Mouse (Mus musculus) frontal cortex, postnatal 10 days (tissue): ENCODE measurements around the gene Gm18596.
"Not testable (repeated sequence)": the region's sequence is repeated elsewhere in the genome, so short reads cannot be mapped to it uniquely, and the experiment has no call there.

Experiments
- DNase-seq, 2 experiments: peaks; one replicate each; pipeline ENCODE4 v3.0.0; 2022; ENCODE audit warnings: low spot score in 2 of 2, mixed read lengths in 1 of 2

Gene Gm18596

DNA sequence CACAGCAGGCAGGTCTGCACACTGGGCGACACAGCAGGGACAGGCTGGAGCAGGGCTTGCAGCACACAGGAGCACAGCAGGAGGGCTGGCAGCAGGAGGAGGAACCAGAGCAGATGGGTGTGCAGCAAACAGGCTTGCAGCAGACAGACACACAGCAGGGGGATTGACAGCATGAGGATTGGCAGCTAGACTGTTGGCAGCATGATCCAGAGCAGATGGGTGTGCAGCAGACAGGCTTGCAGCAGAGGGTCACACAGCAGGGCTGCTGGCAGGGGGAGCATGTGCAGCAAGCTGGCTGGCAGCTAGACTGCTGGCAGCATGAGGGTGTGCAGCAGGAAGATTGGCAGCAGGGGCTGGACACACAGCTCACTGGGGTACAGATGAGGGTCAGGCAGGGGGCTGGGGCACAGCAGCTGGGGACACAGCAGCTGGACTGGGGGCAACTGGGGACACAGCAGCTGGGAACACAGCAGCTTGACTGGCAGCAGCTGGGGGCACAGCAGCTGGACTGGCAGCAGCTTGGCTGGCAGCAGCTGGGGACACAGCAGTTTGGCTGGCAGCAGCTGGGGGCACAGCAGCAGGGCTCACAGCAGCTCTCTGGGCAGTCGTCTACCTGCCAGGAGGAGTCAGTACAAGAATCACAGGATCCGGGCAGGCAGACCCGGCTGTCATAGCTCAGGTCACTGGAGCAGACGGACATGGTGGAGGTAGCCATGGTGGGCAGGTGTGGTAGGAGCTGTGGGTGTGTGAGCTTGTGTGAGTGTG, at the start of gene Gm18596:
Gm18596 (minus strand) TSS at position 715 of the 765 bp plus-strand sequence.
- DNase-seq: not testable (repeated sequence)

DNA sequence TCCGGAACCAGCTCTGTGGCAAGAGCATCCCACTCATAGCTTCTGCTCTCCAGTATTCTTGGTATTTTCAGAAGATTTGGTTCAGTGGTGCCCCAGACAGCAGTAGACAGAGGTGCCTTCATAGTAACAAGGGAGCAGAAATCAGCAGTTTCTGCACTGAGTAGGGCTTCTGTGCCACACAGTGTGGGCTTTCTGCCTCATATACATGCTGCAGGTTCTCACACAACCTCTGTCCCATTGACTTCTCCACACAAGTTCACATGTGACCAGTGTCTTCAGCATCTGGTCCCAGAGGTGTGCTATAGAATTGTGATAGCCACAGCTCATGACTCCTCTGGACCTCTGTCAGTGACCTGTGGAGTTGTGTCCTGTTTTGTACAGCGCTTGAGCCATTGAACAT, 46.2 kb upstream of the Gm18596 start:
- no peak for DNase-seq

DNA sequence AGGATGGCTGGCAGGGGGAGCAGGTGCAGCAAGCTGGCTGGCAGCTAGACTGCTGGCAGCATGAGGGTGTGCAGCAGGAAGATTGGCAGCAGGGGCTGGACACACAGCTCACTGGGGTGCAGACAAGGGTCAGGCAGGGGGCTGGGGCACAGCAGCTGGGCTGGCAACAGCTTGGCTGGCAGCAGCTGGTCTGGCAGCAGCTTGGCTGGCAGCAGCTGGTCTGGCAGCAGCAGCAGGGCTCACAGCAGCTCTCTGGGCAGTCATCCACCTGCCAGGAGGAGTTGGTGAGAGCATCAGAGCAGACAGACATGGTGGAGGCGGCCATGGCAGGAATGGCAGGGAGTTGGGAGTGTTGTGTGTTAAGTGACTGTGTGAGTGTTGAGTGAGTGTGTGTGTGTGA, 45.4 kb upstream of the Gm18596 start, which contains the start of gene Gm7137:
Gm7137 (minus strand) TSS at position 325 of the 400 bp plus-strand sequence.
- DNase-seq: not testable (repeated sequence)

DNA sequence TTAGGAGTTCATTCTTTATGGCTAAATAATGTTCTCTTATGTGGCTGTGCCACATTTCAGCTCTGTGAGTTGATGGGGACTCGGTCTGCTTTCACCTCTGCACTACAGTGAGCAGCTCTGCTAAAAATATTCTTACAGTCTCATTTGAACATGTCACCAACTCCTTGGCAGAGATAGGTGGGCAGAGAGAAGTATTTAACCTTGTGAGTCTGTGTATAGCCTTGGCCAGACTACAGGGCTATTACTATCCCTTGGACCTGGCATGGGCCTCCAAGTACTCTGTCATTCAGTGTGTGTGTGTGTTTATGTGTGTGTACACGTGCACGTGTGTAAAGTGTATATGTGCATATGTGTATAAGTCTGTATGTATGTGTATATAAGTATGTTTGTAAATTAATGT, 41.0 kb upstream of the Gm18596 start:
- DNase-seq: not testable (repeated sequence)

DNA sequence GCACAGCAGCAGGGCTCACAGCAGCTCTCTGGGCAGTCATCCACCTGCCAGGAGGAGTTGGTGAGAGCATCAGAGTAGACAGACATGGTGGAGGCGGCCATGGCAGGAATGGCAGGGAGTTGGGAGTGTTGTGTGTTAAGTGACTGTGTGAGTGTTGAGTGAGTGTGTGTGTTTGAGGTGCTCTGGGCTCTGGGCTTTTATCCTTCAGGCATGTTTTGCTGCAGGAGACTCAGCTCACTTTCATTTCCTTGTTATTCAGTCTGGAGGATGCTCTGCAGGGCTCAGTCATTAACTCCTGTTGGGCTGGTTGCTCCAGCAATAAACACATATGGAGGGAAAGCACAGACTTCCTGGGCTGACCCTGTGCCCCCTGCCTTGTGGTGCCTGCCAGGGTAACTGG, 40.0 kb upstream of the Gm18596 start, which contains the start of gene Gm3250:
Gm3250 (minus strand) TSS at position 101 of the 400 bp plus-strand sequence.
- DNase-seq: not testable (repeated sequence)

DNA sequence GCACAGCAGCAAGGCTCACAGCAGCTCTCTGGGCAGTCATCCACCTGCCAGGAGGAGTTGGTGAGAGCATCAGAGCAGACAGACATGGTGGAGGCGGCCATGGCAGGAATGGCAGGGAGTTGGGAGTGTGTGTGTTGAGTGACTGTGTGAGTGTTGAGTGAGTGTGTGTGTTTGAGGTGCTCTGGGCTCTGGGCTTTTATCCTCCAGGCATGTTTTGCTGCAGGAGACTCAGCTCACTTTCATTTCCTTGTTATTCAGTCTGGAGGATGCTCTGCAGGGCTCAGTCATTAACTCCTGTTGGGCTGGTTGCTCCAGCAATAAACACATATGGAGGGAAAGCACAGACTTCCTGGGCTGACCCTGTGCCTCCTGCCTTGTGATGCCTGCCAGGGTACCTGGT, 34.4 kb upstream of the Gm18596 start, which contains the start of gene Gm7138:
Gm7138 (minus strand) TSS at position 101 of the 400 bp plus-strand sequence.
- DNase-seq: not testable (repeated sequence)

DNA sequence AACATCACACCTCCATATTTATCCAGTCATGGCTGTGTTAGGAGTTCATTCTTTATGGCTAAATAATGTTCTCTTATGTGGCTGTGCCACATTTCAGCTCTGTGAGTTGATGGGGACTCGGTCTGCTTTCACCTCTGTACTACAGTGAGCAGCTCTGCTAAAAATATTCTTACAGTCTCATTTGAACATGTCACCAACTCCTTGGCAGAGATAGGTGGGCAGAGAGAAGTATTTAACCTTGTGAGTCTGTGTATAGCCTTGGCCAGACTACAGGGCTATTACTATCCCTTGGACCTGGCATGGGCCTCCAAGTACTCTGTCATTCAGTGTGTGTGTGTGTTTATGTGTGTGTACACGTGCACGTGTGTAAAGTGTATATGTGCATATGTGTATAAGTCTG, 29.7 kb upstream of the Gm18596 start:
- DNase-seq: not testable (repeated sequence)

DNA sequence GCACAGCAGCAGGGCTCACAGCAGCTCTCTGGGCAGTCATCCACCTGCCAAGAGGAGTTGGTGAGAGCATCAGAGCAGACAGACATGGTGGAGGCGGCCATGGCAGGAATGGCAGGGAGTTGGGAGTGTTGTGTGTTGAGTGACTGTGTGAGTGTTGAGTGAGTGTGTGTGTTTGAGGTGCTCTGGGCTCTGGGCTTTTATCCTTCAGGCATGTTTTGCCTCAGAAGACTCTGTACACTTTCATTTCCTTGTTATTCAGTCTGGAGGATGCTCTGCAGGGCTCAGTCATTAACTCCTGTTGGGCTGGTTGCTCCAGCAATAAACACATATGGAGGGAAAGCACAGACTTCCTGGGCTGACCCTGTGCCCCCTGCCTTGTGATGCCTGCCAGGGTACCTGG, 28.8 kb upstream of the Gm18596 start, which contains the start of gene Gm3238:
Gm3238 (minus strand) TSS at position 101 of the 400 bp plus-strand sequence.
- DNase-seq: not testable (repeated sequence)

DNA sequence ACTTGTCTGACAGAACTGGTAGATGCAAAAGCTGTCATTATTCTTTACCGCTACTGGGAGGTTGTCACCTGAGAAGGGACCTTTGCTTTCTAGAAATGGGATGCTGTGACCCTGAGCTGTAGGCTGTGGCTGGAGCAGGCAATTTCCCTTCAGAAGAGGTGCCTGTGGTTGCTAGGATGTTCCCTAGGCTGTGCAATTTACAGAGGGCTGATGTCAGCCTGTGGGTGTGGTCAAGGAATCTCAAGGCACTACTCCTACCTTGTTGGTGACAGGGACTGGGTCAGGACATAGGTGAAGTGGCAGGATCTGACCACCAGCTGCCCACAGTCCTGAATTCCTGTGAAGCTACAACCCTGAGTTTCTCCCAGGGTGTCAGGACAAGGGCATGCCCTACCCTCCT, 27.3 kb upstream of the Gm18596 start:
- no peak for DNase-seq

DNA sequence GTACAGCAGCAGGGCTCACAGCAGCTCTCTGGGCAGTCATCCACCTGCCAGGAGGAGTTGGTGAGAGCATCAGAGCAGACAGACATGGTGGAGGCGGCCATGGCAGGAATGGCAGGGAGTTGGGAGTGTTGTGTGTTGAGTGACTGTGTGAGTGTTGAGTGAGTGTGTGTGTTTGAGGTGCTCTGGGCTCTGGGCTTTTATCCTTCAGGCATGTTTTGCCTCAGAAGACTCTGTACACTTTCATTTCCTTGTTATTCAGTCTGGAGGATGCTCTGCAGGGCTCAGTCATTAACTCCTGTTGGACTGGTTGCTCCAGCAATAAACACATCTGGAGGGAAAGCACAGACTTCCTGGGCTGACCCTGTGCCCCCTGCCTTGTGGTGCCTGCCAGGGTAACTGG, 17.1 kb upstream of the Gm18596 start, which contains the start of gene Gm3233:
Gm3233 (minus strand) TSS at position 101 of the 400 bp plus-strand sequence.
- not testable (repeated sequence) for DNase-seq

DNA sequence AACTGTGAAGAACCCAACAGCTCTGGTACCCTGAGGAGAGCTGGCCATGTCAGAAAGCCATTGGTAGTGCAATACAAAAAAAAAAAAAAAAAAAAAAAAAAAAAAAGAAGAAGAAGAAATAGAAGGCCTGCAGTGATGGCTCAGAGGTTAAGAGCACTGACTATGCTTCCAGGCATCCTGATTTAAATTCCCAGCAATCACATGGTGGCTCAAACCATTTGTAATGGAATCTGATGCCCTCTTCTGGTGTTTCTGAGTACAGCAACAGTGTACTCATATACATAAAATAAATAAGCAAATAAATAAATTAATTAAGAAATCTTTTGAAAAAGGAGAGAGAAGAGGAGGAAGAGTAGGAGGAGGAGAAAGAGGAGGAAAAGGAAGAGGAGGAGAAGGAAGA, 11.0 kb upstream of the Gm18596 start:
- no peak for DNase-seq

DNA sequence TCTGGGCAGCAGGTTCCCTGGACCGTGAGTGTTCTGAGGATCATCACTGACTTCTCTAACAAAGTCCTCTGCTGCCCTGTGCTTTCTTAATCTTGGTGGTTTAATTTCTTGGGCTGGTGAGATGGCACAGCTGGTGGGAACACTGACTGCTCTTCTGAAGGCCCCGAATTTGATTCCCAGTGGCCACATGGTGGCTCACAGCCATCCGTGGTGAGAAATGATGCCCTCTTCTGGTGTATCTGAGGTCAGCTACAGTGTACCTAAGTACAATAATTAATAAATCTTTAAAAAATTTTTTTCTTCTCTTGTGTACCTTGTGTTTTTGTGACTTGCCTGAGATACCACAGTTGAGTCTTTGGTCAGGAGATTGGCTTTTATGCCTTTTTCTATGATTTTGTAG, 9.9 kb upstream of the Gm18596 start:
- DNase-seq: not testable (repeated sequence)

DNA sequence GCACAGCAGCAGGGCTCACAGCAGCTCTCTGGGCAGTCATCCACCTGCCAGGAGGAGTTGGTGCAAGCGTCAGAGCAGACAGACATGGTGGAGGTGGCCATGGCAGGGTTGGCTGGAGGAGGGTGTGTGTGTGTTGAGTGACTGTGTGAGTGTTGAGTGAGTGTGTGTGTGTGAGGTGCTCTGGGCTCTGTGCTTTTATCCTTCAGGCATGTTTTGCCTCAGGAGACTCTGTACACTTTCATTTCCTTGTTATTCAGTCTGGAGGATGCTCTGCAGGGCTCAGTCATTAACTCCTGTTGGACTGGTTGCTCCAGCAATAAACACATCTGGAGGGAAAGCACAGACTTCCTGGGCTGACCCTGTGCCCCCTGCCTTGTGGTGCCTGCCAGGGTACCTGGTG, 8.8 kb upstream of the Gm18596 start, which contains the start of gene Gm9736:
Gm9736 (minus strand) TSS at position 101 of the 400 bp plus-strand sequence.
- DNase-seq: not testable (repeated sequence)

DNA sequence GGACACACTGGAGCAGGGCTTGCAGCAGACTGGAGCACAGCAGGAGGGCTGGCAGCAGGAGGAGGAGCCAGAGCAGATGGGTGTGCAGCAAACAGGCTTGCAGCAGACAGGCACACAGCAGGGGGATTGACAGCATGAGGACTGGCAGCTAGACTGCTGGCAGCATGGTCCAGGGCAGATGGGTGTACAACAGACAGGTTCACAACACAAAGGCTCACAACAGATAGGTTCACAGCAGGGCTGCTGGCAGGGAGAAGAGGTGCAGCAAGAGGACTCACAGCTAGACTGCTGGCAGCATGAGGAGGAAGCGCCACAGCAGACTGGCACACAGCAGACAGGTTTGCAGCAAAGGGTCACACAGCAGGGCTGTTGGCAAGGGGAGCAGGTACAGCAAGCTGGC, 8.2 kb upstream of the Gm18596 start:
- DNase-seq: not testable (repeated sequence)

DNA sequence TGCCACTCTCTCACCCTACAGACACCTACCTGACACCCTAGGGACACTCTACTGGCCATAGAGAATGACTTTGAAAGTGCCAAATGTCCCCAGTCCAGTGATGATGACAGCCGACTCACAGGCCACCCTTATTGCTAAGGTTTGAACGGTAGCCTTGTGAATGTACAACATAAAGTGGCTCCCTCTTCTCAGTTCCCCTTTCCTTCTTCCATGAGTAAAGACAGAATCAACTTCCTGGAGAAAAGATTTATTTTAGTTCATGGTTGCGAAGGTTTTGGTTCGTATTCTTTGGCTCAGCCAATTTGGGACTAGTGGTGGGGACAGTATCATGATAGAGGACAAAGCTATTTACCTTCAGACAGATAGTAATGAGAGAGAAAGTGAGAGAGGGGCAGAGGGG, 3.5 kb downstream of the Gm18596 start:
- no peak for DNase-seq

DNA sequence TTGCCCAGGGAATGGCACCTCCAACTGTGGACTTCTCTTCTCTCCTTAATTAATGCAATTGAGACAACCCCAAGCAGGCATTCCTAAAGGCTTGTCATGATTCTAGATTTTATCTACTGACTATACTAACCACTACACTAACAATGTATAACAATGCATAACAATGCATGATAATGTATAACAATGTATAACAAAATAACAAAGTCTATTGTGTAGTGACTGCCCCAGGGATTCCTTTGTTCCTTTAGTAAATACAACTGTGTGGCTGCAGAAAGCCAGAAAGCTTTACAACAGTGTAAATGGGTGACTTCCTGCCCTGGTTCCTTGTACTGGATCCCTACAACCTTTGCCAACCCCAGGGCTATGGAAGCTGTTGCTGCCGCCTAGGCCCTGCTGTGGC, 6.5 kb downstream of the Gm18596 start:
- no peak for DNase-seq

DNA sequence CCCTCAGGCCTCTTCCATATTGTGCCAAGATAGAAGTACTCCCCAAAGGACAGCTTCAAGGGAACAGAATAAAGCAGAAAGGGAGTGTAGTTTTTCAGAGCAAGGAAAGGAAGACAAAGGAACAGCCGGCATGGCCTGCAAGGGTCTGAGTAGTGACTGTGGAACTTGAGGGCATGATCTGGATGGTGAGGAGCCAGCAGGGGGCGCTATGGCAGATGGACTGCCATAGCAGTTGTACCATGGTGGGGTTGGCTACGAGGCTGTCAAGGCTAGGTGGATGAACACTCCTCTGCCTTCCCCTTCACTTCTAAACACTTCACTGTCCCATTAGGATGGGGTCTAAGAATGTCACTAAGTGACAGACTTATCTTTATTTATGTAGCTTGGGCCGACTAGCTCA, 13.2 kb downstream of the Gm18596 start:
- no peak for DNase-seq

DNA sequence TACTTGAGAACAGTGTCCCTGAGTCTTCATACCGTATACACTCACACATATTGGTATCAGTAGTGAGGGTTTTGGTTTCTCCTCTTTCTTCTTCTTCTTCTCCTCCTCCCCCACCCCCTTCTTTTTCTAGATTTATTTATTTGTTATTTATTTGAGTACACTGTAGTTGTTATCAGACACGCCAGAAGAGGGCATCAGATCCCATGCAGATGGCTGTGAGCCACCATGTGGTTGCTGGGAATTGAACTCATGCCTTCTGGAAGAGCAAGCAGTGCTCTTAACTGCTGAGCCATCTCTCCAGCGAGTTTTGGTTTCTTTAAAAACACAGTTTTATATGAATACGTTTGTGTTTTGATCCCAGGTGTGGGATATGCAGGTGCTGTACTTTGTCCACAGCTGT, 14.2 kb downstream of the Gm18596 start:
- DNase-seq: no peak

DNA sequence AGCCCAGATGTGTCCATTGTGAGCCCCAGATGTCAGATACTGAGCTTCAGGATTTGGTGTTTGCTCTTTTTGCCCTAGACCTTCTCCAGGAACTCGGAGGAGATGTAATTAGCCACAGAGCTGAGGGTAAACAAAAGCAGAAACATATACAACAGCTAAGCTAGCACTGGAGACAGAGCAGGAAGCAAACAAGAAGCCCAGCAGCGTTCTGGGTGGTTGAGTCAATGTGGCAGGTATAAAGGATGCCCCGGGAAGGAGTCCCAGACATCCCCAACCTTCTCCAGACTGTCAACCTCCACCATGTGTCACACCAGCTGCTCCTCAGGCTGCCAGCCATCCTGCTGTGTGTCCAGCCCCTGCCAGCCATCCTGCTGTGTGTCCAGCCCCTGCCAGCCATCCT, 16.3 kb downstream of the Gm18596 start, which contains the start of gene Gm10100:
Gm10100 (plus strand) TSS at position 301 of the 400 bp plus-strand sequence.
- DNase-seq: no peak

DNA sequence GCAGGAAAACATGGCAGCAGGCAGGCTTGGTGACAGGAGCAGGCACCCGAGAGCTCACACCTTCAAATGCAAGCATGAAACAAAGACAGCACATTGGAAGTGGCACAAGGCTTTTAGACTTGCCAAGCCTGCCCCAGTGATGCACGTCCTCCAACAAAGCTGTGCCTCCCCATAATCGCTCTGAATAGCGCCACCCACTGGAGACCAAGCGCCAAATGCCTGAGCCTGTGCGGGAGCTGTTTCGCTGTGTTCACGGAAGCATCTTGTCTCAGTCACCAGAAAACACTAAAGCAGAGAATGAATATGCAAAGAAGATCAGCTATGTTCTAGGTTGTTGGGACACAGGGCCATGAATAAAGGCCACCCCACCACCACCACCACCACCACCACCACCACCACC, 17.6 kb downstream of the Gm18596 start:
- DNase-seq: no peak

DNA sequence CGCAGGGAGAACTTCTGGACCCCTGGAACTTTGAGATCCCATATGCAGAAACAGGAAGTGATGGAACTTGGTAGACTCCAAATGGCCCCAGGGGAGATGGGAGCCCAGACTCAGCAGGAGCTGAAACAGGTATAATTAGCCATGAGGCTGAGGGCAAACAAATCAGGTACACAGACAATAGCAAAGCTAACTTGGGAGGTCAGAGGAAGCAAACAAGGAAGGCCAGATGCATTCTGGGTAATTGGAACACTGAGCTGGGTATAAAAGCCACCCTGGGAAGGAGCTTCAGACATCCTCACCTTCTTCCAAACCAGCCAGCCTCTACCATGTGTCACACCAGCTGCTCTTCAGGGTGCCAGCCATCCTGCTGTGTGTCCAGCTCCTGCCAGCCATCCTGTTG, 22.1 kb downstream of the Gm18596 start, which contains the start of gene Krtap12-1:
Krtap12-1 (plus strand) TSS at position 301 of the 400 bp plus-strand sequence.
- DNase-seq: not testable (repeated sequence)

DNA sequence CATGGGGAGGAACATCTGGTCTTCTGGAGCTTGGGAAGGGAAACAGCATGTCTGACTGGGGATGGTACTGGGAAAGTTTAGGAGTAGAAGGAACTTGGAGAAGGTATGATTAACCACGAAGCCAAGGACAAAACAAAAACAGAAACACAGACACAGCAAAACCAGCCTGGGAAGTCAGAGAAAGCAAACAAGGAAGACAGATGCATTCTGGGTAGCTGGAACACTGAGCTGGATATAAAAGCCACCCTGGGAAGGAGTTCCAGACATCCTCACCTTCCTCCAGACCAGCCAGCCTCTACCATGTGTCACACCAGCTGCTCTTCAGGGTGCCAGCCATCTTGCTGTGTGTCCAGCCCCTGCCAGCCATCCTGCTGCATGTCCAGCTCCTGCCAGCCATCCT, 26.9 kb downstream of the Gm18596 start, which contains the start of gene Gm10142:
Gm10142 (plus strand) TSS at position 301 of the 400 bp plus-strand sequence.
- DNase-seq: no peak

DNA sequence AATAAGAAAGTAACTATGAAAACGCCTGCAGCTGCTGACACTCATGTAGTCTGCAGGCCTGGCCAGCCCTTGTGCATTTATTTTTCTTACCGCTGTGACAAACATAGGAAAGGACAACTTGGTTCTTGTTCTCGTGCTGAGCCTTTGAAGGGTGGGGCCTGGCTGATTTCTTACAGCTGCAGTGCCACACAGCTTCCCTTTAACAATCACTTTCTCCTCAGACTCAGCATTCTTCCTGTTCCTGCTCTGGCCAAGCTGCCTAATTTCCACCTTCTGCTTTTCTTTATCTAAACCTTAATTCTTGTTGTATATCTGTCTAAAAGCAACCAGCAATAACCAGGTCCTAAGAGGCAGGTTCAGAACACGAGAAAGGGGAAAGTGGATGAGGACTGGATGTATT, 28.7 kb downstream of the Gm18596 start:
- no peak for DNase-seq
